Mouse (Mus musculus) stomach, embryonic 14.5 days (tissue): ENCODE data around the gene Cdc42. TPM values are rescaled to one million over a fixed set of nuclear protein-coding genes. Genes with fewer than 3 reads are reported as not detected.

Experiments
- ATAC-seq: fragments of 200-750 bp; cut with Nextera tagmentation; 2 replicates; pipeline ENCODE4 v1.8.0; 2017; ENCODE audit warnings: low read depth, moderate TSS enrichment; ENCODE audit not compliant: insufficient number of reproducible peaks, insufficient read depth, low FRiP score
- H3K27ac ChIP-seq: fragments of 300-500 bp; sonication (generic); 2 replicates; pipeline ENCODE4 v1.5.1; 2014; ENCODE audit warnings: mild to moderate bottlenecking, low read length, moderate library complexity, mixed read lengths
- H3K27me3 ChIP-seq: fragments of 300-500 bp; sonication (generic); 2 replicates; pipeline ENCODE4 v1.6.1; 2014; ENCODE audit warnings: low read length, control low read depth, mixed read lengths; ENCODE audit not compliant: control insufficient read depth, insufficient read depth
- H3K36me3 ChIP-seq: fragments of 300-500 bp; sonication (generic); 2 replicates; pipeline ENCODE4 v1.6.1; 2014; ENCODE audit warnings: mild to moderate bottlenecking, control low read depth, low read length, moderate library complexity, mixed read lengths; ENCODE audit not compliant: control insufficient read depth, insufficient read depth
- H3K4me1 ChIP-seq: fragments of 300-500 bp; sonication (generic); 2 replicates; pipeline ENCODE4 v1.6.1; 2014; ENCODE audit warnings: low read length, control low read depth, mixed read lengths; ENCODE audit not compliant: control insufficient read depth, insufficient read depth
- H3K4me2 ChIP-seq: fragments of 300-500 bp; sonication (generic); replicated peaks from 2 replicates; pipeline ENCODE4 v1.6.1; 2014; ENCODE audit warnings: low read depth, low read length, control low read depth
- H3K4me3 ChIP-seq: fragments of 300-500 bp; sonication (generic); 2 replicates; pipeline ENCODE4 v1.5.1; 2014; ENCODE audit warnings: low read depth, low read length, control low read depth
- H3K9ac ChIP-seq: fragments of 300-500 bp; sonication (generic); replicated peaks from 2 replicates; pipeline ENCODE4 v1.6.1; 2014; ENCODE audit warnings: low read depth, mild to moderate bottlenecking, control low read depth, low read length, moderate library complexity, mixed read lengths
- H3K9me3 ChIP-seq: fragments of 300-500 bp; sonication (generic); 2 replicates; pipeline ENCODE4 v1.6.1; 2016; ENCODE audit warnings: low read depth, low read length, control low read depth; ENCODE audit not compliant: control insufficient read depth
- WGBS: fragments of 180-500 bp; shearing (Covaris S2); extraction: QIAGEN DNeasy Blood & Tissue Kit; methylation state at CpG from one replicate; pipeline ENCODE4 v1.1.7; 2014; 5-methylcytosine and 5-hydroxymethylcytosine counted together
- polyA plus RNA-seq: library from polyadenylated mRNA; unstranded; fragments of >200 nt; fragmentation: Nextera tagmentation; extraction: Ambion mirVana; gene quantifications from 2 replicates; pipeline ENCODE4 v1.2.1, GENCODE M21; 2014

Cdc42 gene
- polyA plus RNA-seq, 1 experiment from 2014 or later, result 707 TPM

DNA sequence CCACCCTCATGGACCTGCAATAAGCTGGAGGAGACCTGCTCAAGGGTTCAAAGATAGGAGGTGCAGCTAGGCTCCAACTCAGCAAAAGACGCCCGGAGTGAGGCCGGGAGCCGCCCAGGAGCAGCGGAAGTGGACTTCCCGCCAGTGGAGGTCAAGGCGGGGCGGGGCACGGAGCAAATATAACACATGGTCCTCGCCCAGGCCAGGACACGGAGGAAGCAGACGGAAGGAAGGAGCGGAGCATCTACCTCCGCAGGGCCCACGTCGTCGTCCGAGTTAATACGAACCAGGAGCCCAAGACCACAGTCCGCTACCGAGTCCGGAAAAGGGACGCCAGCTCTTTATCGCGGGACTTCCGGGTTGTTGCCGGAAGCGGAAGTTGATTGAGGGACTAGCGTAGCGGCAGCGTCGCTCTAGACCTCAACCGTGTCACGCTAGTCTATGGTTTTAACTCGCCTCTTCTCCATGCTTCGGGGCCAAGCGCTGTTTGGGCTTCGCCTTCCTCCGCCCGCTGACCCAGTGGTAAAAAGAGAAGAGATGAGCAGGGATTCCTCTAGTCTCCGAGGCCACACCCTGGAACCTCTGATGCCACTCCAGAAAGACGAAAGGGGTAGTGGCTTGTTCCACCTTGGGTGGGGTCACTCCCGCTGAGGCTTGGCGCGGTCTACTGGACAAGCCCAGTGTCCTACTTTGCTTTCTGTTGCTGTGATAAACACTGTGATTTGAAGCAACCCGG is 30.7 kb upstream of the Cdc42 start:
- Histone ChIP-seq H3K9ac (peak overlapping the region; percentile 79), H3K4me3 (peak overlapping the region; percentile 84), H3K36me3 (no peaks in the 10 kb centered on the region), H3K27me3 (no peaks in the 10 kb centered on the region), H3K4me2 (peak overlapping the region; percentile 88), H3K4me1 (peaks cover 5% of the 10 kb centered on the region), H3K9me3 (no peaks in the 10 kb centered on the region; the same call in 1 of the 2 replicates), H3K27ac (peak overlapping the region; percentile 91)
- ATAC-seq, result peak; percentile 90
- WGBS, result under 1% methylated on average over 46 of the region's 46 CpGs

DNA sequence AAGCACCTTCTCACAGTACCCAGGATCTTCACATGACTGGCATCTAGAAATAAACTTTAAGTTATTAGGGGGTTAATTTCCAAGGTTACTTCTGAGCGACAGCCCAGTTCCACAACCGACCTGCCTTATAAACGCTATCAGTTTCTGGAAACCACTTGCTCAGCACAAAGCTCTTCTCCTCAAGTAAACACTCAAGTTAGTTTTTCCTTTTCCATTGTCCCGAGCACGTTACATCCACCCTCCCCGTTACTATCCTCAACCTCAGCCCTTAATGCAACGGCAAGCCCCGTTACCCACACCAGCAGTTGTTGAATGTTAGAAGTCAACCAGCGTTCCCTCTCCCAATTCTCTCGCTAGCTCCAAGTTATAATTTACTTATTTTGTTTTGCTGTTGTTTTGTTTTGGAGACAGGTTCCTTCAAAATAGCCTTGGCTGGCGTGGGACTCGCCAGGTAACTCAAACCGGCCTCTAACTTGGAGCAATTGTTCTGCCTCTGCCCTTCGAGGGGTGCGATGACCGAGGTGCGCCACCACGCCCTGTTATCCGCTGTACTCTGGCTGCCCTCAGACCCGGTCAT is 30.1 kb upstream of the Cdc42 start:
- Histone ChIP-seq H3K9ac (peak overlapping the region; percentile 79), H3K36me3 (no peaks in the 10 kb centered on the region), H3K27me3 (no peaks in the 10 kb centered on the region), H3K9me3 (no peaks in the 10 kb centered on the region; the same call in 1 of the 2 replicates), H3K4me3 (peak overlapping the region; percentile 84), H3K4me1 (peaks cover 5% of the 10 kb centered on the region), H3K4me2 (peak overlapping the region; percentile 88), H3K27ac (peak overlapping the region; percentile 91)
- ATAC-seq, result no peak
- WGBS, result under 1% methylated on average over 20 of the region's 20 CpGs

DNA sequence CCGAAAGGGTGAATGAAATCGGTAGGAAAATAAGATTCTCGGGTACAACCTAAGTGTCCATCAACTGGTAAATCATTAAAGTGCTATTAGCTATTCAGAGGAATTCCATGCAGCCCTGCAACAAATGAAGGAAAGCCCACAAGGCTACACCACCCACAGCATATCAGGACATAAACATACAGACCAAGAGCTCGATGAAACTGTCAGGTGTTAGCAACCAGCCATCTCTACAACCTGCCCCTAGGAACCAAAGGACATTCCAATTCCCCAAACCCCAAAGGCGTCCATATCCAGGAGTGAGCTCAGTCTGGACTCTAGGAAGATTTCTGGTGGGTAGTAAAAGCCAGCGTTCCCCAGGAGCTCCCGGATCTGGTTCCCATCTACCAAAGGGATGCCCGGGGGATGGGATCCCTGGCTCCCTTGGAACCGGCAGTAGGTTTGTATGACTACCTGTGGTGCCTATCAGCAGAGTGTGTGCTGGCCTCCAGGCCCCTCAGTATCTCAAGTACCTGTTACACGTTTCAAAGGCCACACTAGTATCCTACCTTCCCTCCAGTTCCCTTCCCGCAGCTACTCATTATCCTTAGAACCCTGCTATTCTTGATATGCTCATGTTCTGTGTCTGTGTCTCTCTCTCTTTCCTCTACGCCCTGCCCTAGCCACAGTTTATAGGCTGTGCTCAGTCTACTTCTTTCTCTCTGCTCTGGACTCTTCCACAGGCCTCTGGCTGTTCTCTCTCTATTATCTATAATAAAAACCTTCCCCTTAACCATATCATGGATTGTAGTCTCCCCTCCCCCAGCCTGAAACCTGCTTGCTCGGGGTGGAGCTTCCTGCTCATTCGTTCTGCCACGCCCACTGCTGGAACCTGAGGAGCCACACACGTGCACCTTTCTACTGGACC is 23.4 kb upstream of the Cdc42 start:
- no peak overlapping the region for H3K4me3 ChIP-seq
- H3K27ac ChIP-seq, result peak overlapping the region; percentile 69; the same call in 1 of the 2 replicates
- H3K36me3 ChIP-seq, result no peaks in the 10 kb centered on the region
- no peaks in the 10 kb centered on the region for H3K27me3 ChIP-seq
- ATAC-seq, result no peak
- H3K9me3 ChIP-seq, result no peaks in the 10 kb centered on the region
- H3K9ac ChIP-seq, result no peak overlapping the region
- peaks cover 4% of the 10 kb centered on the region; the same call in 1 of the 2 replicates for H3K4me1 ChIP-seq
- H3K4me2 ChIP-seq, result peak overlapping the region; percentile 20
- WGBS, result 33% methylated on average over 14 of the region's 16 CpGs

DNA sequence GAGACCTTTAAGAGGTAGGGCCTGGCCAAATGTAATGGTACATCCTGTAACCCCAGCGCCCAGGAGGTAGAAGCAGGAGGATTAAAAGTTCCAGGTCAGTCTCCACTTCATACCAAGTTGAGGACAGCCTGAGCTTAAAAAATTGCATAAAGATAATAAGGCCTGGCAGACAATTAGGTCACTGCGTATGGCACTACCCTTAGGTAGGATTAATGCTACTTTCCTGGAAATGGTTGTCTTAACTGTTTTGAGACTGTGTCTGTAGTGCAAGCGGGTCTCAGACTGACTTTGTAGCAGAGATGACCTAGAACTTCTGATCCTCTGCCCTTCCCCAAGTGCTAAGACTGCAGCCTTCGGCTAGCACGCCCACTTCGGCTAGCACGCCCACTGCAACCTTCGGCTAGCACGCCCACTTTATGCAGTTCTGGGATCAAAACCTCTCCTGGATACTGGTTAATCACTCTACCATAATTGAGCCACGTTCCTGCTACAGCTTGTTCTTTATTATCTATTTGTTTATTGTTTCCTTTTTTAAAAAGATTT is 22.3 kb upstream of the Cdc42 start:
- ATAC-seq, result no peak
- H3K36me3 ChIP-seq, result no peaks in the 10 kb centered on the region
- 89% methylated on average over 10 of the region's 10 CpGs for WGBS
- H3K27ac ChIP-seq, result no peak overlapping the region
- no peaks in the 10 kb centered on the region for H3K9me3 ChIP-seq
- no peak overlapping the region for H3K4me3 ChIP-seq
- H3K9ac ChIP-seq, result no peak overlapping the region
- H3K4me1 ChIP-seq, result peaks cover 12% of the 10 kb centered on the region; the same call in 1 of the 2 replicates
- H3K27me3 ChIP-seq, result no peaks in the 10 kb centered on the region
- H3K4me2 ChIP-seq, result no peak overlapping the region

DNA sequence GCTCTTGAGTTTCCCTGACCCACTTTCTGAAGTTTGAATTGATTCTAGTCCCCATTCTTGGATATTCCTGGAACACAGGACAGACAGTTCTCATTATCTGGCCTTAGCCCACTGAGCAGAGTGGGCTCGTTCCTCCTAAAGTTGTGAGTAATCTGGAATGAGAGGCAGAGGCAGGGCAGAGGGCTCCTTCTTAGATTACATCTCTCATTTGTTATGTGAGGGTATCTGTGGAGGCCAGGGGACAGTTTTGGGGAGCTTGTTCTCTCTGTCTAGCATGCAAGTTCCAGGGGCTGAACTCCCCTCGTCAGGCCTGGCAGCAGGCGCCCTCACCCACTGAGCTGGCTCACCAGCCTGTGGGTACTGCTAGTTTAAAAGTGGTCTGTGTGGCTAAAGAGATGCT is 21.6 kb upstream of the Cdc42 start:
- Histone ChIP-seq H3K27ac (no peak overlapping the region), H3K36me3 (no peaks in the 10 kb centered on the region), H3K4me1 (peaks cover 12% of the 10 kb centered on the region; the same call in 1 of the 2 replicates), H3K27me3 (no peaks in the 10 kb centered on the region), H3K9ac (no peak overlapping the region), H3K4me2 (no peak overlapping the region), H3K9me3 (no peaks in the 10 kb centered on the region), H3K4me3 (no peak overlapping the region)
- 90% methylated on average over 3 of the region's 3 CpGs for WGBS
- ATAC-seq, result no peak

DNA sequence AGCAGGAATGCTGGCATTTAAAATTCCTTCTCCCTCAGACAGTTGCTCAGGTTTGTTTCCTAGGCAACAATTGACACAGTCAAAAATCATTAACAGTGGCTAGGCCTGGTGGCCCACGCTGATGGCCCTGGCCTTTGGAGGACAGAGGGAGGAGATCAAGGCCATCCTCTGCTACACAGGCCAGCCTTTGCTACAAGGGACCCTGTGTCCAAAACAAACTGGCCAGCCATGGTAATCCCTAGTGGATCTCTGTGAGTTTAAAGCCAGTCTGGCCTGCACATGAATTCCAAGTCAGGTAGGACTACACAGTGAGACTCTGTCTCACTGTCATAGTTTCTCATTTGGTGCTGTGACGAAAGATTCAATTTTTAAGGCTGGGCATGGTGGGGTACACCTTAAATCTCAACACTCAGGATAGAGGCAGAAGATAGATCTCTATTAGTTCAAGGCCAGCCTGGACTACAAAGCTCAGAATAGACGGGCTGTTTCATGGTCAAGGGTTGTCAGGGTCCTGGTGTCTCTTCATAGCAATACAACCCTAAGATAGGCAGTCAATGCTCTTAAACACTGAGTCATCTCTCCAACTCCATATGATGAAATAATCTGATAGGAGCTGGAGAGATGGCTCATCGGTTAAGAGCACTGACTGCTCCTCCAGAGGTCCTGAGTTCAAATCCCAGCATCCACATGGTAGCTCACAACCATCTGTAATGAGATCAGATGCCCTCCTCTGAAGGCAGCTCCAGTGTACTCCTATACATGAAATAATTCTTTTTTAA is 20.2 kb upstream of the Cdc42 start:
- Histone ChIP-seq H3K9ac (no peak overlapping the region), H3K27me3 (no peaks in the 10 kb centered on the region), H3K4me3 (no peak overlapping the region), H3K27ac (no peak overlapping the region), H3K4me1 (peaks cover 12% of the 10 kb centered on the region; the same call in 1 of the 2 replicates), H3K4me2 (no peak overlapping the region), H3K36me3 (no peaks in the 10 kb centered on the region), H3K9me3 (no peaks in the 10 kb centered on the region)
- WGBS, result 85% methylated on average over 4 of the region's 4 CpGs
- no peak for ATAC-seq

DNA sequence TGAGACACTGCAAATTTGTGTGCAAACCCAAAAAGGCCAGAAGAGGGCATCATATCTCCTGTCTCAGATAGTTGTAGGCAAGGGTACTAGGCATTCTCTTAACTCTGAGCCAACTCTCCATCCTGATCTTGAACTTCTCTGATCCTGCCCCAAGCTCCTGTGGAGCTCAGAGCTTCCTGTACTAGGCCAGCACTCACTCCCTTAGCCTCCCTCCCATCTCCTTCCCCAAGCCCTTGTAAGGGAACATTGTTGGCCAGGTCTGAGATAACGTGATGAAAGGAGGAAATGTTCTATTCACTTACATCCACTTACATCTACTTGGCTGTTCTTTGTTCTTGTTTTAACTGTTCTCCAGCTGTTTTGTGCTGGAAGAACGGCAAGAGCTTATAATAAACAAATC is 19.3 kb upstream of the Cdc42 start:
- H3K4me2 ChIP-seq, result no peak overlapping the region
- ATAC-seq, result no peak
- H3K4me1 ChIP-seq, result peaks cover 12% of the 10 kb centered on the region; the same call in 1 of the 2 replicates
- no peaks in the 10 kb centered on the region for H3K9me3 ChIP-seq
- no peak overlapping the region for H3K4me3 ChIP-seq
- no peak overlapping the region for H3K27ac ChIP-seq
- no peaks in the 10 kb centered on the region for H3K27me3 ChIP-seq
- no peaks in the 10 kb centered on the region for H3K36me3 ChIP-seq
- H3K9ac ChIP-seq, result no peak overlapping the region
- WGBS, result 53% methylated on average over 2 of the region's 2 CpGs
